Comparison of ENCODE assay signal across 18 mouse cellular contexts in genomic region chr7:99225421-99225820, GRCm38 (mm10). TPM values are rescaled to one million over a fixed set of nuclear protein-coding genes. Genes with fewer than 3 reads are reported as not detected.
A peak's percentile ranks its signal among the peaks of the same experiment; 100 is the strongest.
DNase-seq lines count a peak whose midpoint lies in the region; ATAC-seq and TF ChIP-seq lines count a peak whose summit lies in the region.
"Had no signal": no experiment of that assay in that cellular context is flagged by ENCODE, and none has a peak within 500 bp of the region (broad histone marks: within the 10 kb centered on the region; RNA-seq: fewer than 3 reads in every experiment).

No protein-coding gene starts in this region.

- H3K36me3 ChIP-seq in heart, adult 2 months (ENCODE audit: control insufficient read depth, insufficient read depth, low read length), result no peaks in the 10 kb centered on the region
- H3K36me3 ChIP-seq in liver, embryonic 13.5 days, result peaks cover 6% of the 10 kb centered on the region; the same call in 1 of the 2 replicates
- 0 out of 2 replicates have a peak, but pooled peaks cover 8% of the 10 kb centered on the region for H3K36me3 ChIP-seq in liver, embryonic 12.5 days
- no peaks in the 10 kb centered on the region for H3K36me3 ChIP-seq in kidney, embryonic 15.5 days
- peaks cover 12% of the 10 kb centered on the region; the same call in 1 of the 2 replicates for H3K36me3 ChIP-seq in hindbrain, embryonic 10.5 days
- H3K36me3 ChIP-seq: embryonic facial prominence, embryonic 12.5 days; G1E; limb, embryonic 13.5 days; neural tube, embryonic 12.5 days had no signal

- H3K9me3 ChIP-seq in liver, embryonic 13.5 days (replicated peaks), result no peaks in the 10 kb centered on the region
- H3K9me3 ChIP-seq in liver, embryonic 12.5 days (replicated peaks), result no peaks in the 10 kb centered on the region
- no peaks in the 10 kb centered on the region for H3K9me3 ChIP-seq in kidney, embryonic 15.5 days (replicated peaks)
- H3K9me3 ChIP-seq in hindbrain, embryonic 10.5 days, result no peaks in the 10 kb centered on the region
- H3K9me3 ChIP-seq: embryonic facial prominence, embryonic 12.5 days; G1E; limb, embryonic 13.5 days; neural tube, embryonic 12.5 days had no signal

- no peak for TF ChIP-seq CTCF in heart, adult 2 months (IDR thresholded peaks at IDR 0.05)

- H3K27me3 ChIP-seq in heart, adult 2 months (ENCODE audit: control insufficient read depth, insufficient read depth, low read length), result no peaks in the 10 kb centered on the region
- no peaks in the 10 kb centered on the region for H3K27me3 ChIP-seq in liver, embryonic 13.5 days
- 0 out of 2 replicates have a peak, but pooled peaks cover 3% of the 10 kb centered on the region for H3K27me3 ChIP-seq in liver, embryonic 12.5 days (replicated peaks)
- no peaks in the 10 kb centered on the region for H3K27me3 ChIP-seq in kidney, embryonic 15.5 days
- no peaks in the 10 kb centered on the region for H3K27me3 ChIP-seq in hindbrain, embryonic 10.5 days (ENCODE audit: insufficient read depth, poor library complexity, severe bottlenecking)
- H3K27me3 ChIP-seq: embryonic facial prominence, embryonic 12.5 days; limb, embryonic 13.5 days; neural tube, embryonic 12.5 days had no signal

- no peak overlapping the region for H3K9ac ChIP-seq in heart, adult 2 months (ENCODE audit: low read depth, low read length)
- H3K9ac ChIP-seq in liver, embryonic 13.5 days, result no peak overlapping the region
- no peak overlapping the region for H3K9ac ChIP-seq in liver, embryonic 12.5 days
- H3K9ac ChIP-seq in kidney, embryonic 15.5 days, result no peak overlapping the region
- H3K9ac ChIP-seq: embryonic facial prominence, embryonic 12.5 days; forebrain, postnatal 0 days; limb, embryonic 13.5 days; neural tube, embryonic 12.5 days had no signal

- no peaks in the 10 kb centered on the region for H3K79me2 ChIP-seq in heart, adult 2 months (replicated peaks; ENCODE audit: control insufficient read depth, insufficient read depth, low read length)

- 55% methylated on average over 6 of the region's 6 CpGs for WGBS in heart, adult 2 months
- 68% methylated on average over 6 of the region's 6 CpGs for WGBS in liver, embryonic 13.5 days (ENCODE audit: insufficient replicate concordance)
- WGBS in liver, embryonic 12.5 days (ENCODE audit: insufficient replicate concordance), result 64% methylated on average over 6 of the region's 6 CpGs
- WGBS in kidney, embryonic 15.5 days, result 71% methylated on average over 6 of the region's 6 CpGs
- 87% methylated on average over 6 of the region's 6 CpGs for WGBS in hindbrain, embryonic 10.5 days

- ATAC-seq in liver, embryonic 13.5 days (ENCODE audit: low read depth), result no peak
- ATAC-seq in liver, embryonic 12.5 days, result no peak
- ATAC-seq in kidney, embryonic 15.5 days (replicated peaks; ENCODE audit: low FRiP score), result no peak
- ATAC-seq: forebrain, postnatal 0 days; inflammation-experienced regulatory T-cells, adult 6 months; lung, postnatal 0 days had no signal

- peaks cover 8% of the 10 kb centered on the region for H3K4me1 ChIP-seq in heart, adult 2 months (ENCODE audit: control insufficient read depth, insufficient read depth, low read length)
- H3K4me1 ChIP-seq in liver, embryonic 13.5 days (replicated peaks), result peaks cover 27% of the 10 kb centered on the region
- H3K4me1 ChIP-seq in liver, embryonic 12.5 days, result peaks cover 24% of the 10 kb centered on the region
- 0 out of 2 replicates have a peak, but pooled peaks cover 2% of the 10 kb centered on the region for H3K4me1 ChIP-seq in kidney, embryonic 15.5 days
- peaks cover 27% of the 10 kb centered on the region for H3K4me1 ChIP-seq in hindbrain, embryonic 10.5 days (replicated peaks)
- H3K4me1 ChIP-seq: embryonic facial prominence, embryonic 12.5 days; limb, embryonic 13.5 days; neural tube, embryonic 12.5 days had no signal

- 0 out of 2 replicates have a peak, but pooled peaks have one; percentile 34 for TF ChIP-seq POLR2A in heart, adult 2 months (IDR thresholded peaks at IDR 0.05; ENCODE audit: insufficient read depth, low read depth, low read length)

- intact Hi-C loops in heart, adult 2 months (cut with DNase I), result loop anchor here (5.0 kb wide), 1 partner anchor 43 kb away; the partner anchor contains the start of gene Dgat2

- peak; percentile 27 to 54 for DNase-seq in heart, adult 2 months
- no peak for DNase-seq in heart, postnatal 4 days
- DNase-seq in liver, embryonic 13.5 days, result no peak
- DNase-seq in hindbrain, embryonic 10.5 days (ENCODE audit: low spot score), result no peak
- no peak for DNase-seq in lung, postnatal 36 days
- DNase-seq: forebrain, postnatal 0 days; layer of hippocampus, adult 9-11 months; right cerebral cortex, postnatal 25 days; thymus, postnatal 4 days had no signal

- H3K4me2 ChIP-seq in liver, embryonic 13.5 days, result no peak overlapping the region
- no peak overlapping the region for H3K4me2 ChIP-seq in liver, embryonic 12.5 days
- no peak overlapping the region for H3K4me2 ChIP-seq in kidney, embryonic 15.5 days
- H3K4me2 ChIP-seq: embryonic facial prominence, embryonic 12.5 days; limb, embryonic 13.5 days; neural tube, embryonic 12.5 days had no signal

- H3K27ac ChIP-seq in heart, adult 2 months, result no peak overlapping the region; the same call in 1 of the 2 replicates
- peak overlapping the region; percentile 71 for H3K27ac ChIP-seq in liver, embryonic 13.5 days
- no peak overlapping the region for H3K27ac ChIP-seq in liver, embryonic 12.5 days
- H3K27ac ChIP-seq in kidney, embryonic 15.5 days, result peak overlapping the region; percentile 62; the same call in 1 of the 2 replicates
- H3K27ac ChIP-seq in hindbrain, embryonic 10.5 days, result no peak overlapping the region
- H3K27ac ChIP-seq: embryonic facial prominence, embryonic 12.5 days; limb, embryonic 13.5 days; neural tube, embryonic 12.5 days had no signal

- H3K4me3 ChIP-seq in heart, adult 2 months, result no peak overlapping the region
- H3K4me3 ChIP-seq in liver, embryonic 13.5 days (replicated peaks), result no peak overlapping the region
- H3K4me3 ChIP-seq in liver, embryonic 12.5 days, result no peak overlapping the region
- H3K4me3 ChIP-seq in kidney, embryonic 15.5 days (replicated peaks), result no peak overlapping the region
- H3K4me3 ChIP-seq in hindbrain, embryonic 10.5 days, result no peak overlapping the region
- H3K4me3 ChIP-seq: embryonic facial prominence, embryonic 12.5 days; limb, embryonic 13.5 days; neural tube, embryonic 12.5 days had no signal

- peak; percentile 87 for TF ChIP-seq EP300 in heart, adult 2 months (IDR thresholded peaks at IDR 0.05; ENCODE audit: insufficient read depth, low read depth, low read length)

RNA-seq across cellular contexts. Expression of gene Mogat2, which starts 13.0 kb away (rescaled TPM):
- not detected for total RNA-seq in heart, adult 2 months (2021)
- polyA plus RNA-seq in heart, adult 2 months (2012; rRNA removed), result 0.47 TPM in 1 of 2 replicates, not detected in the other
- total RNA-seq in heart, postnatal 4 days (2021), result not detected
- 35.9 and 37.5 TPM in 2 replicates for polyA plus RNA-seq in liver, embryonic 13.5 days (2015; fragmentation: Nextera tagmentation; extraction: Ambion mirVana)
- polyA plus RNA-seq in liver, embryonic 12.5 days (2016; fragmentation: Nextera tagmentation; extraction: Ambion mirVana), result 28.8 and 33.9 TPM in 2 replicates
- 6.6 and 7.7 TPM in 2 replicates for polyA plus RNA-seq in kidney, embryonic 15.5 days (2015; fragmentation: Nextera tagmentation; extraction: Ambion mirVana)
- polyA plus RNA-seq in hindbrain, embryonic 10.5 days (2016; fragmentation: Nextera tagmentation; extraction: Ambion mirVana), result 21.2 and 31.5 TPM in 2 replicates
- total RNA-seq: G1E; megakaryocyte-erythroid progenitor cell, adult 5-6 weeks had no signal
- polyA plus RNA-seq: inflammation-experienced regulatory T-cells, adult 6 months had no signal

RNA-seq across cellular contexts. Expression of gene Map6, which starts 41.8 kb away (rescaled TPM):
- total RNA-seq in heart, adult 2 months (2021), result 1 to 10 TPM; 3.3 to 4.3 TPM
- polyA plus RNA-seq in heart, adult 2 months (2012; rRNA removed), result 3.4 and 3.5 TPM in 2 replicates
- total RNA-seq in heart, postnatal 4 days (2021), result 1 to 10 TPM; 4.6 to 4.8 TPM
- 0.10 TPM in 2 replicates for polyA plus RNA-seq in liver, embryonic 13.5 days (2015; fragmentation: Nextera tagmentation; extraction: Ambion mirVana)
- polyA plus RNA-seq in liver, embryonic 12.5 days (2016; fragmentation: Nextera tagmentation; extraction: Ambion mirVana), result 0.13 and 0.25 TPM in 2 replicates
- 2.1 and 4.2 TPM in 2 replicates for polyA plus RNA-seq in kidney, embryonic 15.5 days (2015; fragmentation: Nextera tagmentation; extraction: Ambion mirVana)
- polyA plus RNA-seq in hindbrain, embryonic 10.5 days (2016; fragmentation: Nextera tagmentation; extraction: Ambion mirVana), result 32.9 and 65.5 TPM in 2 replicates
- total RNA-seq: megakaryocyte-erythroid progenitor cell, adult 5-6 weeks had no signal
- polyA plus RNA-seq: G1E had no signal

RNA-seq across cellular contexts. Expression of gene Dgat2, which starts 42.9 kb away (rescaled TPM):
- 100 to 1,000 TPM; 309 to 376 TPM for total RNA-seq in heart, adult 2 months (2021)
- polyA plus RNA-seq in heart, adult 2 months (2012; rRNA removed), result 347 and 390 TPM in 2 replicates
- 10 to 100 TPM; 69.7 to 78.2 TPM for total RNA-seq in heart, postnatal 4 days (2021)
- 71.1 and 73.4 TPM in 2 replicates for polyA plus RNA-seq in liver, embryonic 13.5 days (2015; fragmentation: Nextera tagmentation; extraction: Ambion mirVana)
- 57.5 and 59.3 TPM in 2 replicates for polyA plus RNA-seq in liver, embryonic 12.5 days (2016; fragmentation: Nextera tagmentation; extraction: Ambion mirVana)
- 29.0 and 31.2 TPM in 2 replicates for polyA plus RNA-seq in kidney, embryonic 15.5 days (2015; fragmentation: Nextera tagmentation; extraction: Ambion mirVana)
- 13.1 and 15.0 TPM in 2 replicates for polyA plus RNA-seq in hindbrain, embryonic 10.5 days (2016; fragmentation: Nextera tagmentation; extraction: Ambion mirVana)
- total RNA-seq: megakaryocyte-erythroid progenitor cell, adult 5-6 weeks had no signal

Comparison
In these comparisons a context has a peak if more than half of its experiments do, and no peak if none do; other contexts are left out.
1. DNase-seq: peak in heart, adult 2 months (2 of 2); none in heart, postnatal 4 days (single experiment), liver, embryonic 13.5 days (single experiment), hindbrain, embryonic 10.5 days (single experiment) and lung, postnatal 36 days (single experiment).
2. H3K27ac ChIP-seq: peak in liver, embryonic 13.5 days (single experiment) and kidney, embryonic 15.5 days (single experiment); none in heart, adult 2 months (single experiment), liver, embryonic 12.5 days (single experiment) and hindbrain, embryonic 10.5 days (single experiment).